Mouse (Mus musculus): ENCODE results near the gene Ccpg1os. TPM values are rescaled to one million over a fixed set of nuclear protein-coding genes. Genes with fewer than 3 reads are reported as not detected.

The Ccpg1os gene
- total and polyA plus RNA-seq, 3 experiments: 5.2 to 12.6 (median 7.3) TPM

- Histone ChIP-seq H3K27ac (ENCODE audit: insufficient read depth, low read depth) (no peak overlapping the region), H3K4me1 (ENCODE audit: control insufficient read depth in 1 of 2, insufficient read depth in 2 of 2) (no peaks in the 10 kb centered on the region), H3K9ac (ENCODE audit: insufficient read depth, low read depth) (no peak overlapping the region), H3K27me3 (replicated peaks) (no peaks in the 10 kb centered on the region), H3K4me3 (replicated peaks in 1 of 3; ENCODE audit: low read depth in 2 of 3, low read length in 2 of 3, poor library complexity in 1 of 3) (no peak overlapping the region), H3K36me3 (replicated peaks in 1 of 2; ENCODE audit: control insufficient read depth in 1 of 2, insufficient read depth in 1 of 2, low read length in 1 of 2) (peaks cover 7 to 25% of the 10 kb centered on the region in 2 experiments), H3K79me2 (replicated peaks; ENCODE audit: control insufficient read depth, extremely low read depth, insufficient read depth, poor library complexity, severe bottlenecking) (no peaks in the 10 kb centered on the region), H3K4me2 (ENCODE audit: insufficient read depth, low read depth, poor library complexity, severe bottlenecking) (no peak overlapping the region), H3K9me3 (replicated peaks; ENCODE audit: low read length) (no peaks in the 10 kb centered on the region)
- TF ChIP-seq SIN3A (IDR thresholded peaks at IDR 0.05; ENCODE audit: low read length) (no peak), ZC3H11A (IDR thresholded peaks at IDR 0.05; ENCODE audit: low read depth, low read length) (no peak), CTCF (conservative IDR thresholded peaks at IDR 0.05 in 1 of 2, IDR thresholded peaks at IDR 0.05 in 1 of 2; ENCODE audit: low read depth in 2 of 2, low read length in 2 of 2) (no peak), MAFK (IDR thresholded peaks at IDR 0.05; ENCODE audit: insufficient replicate concordance, low read length) (no peak), POLR2A (IDR thresholded peaks at IDR 0.05; ENCODE audit: low read depth, low read length) (no peak)
- dilution Hi-C loops (cut with MboI; ENCODE audit: extremely low pct_ligation_motif_present, extremely low pct_unique_long_range_greater_than_20kb, low sequenced_read_pairs) (no loop called here), in situ Hi-C loops (cut with MboI; ENCODE audit: low pct_ligation_motif_present, low pct_unique_long_range_greater_than_20kb, low sequenced_read_pairs) (no loop called here)
- DNase-seq (ENCODE audit: extremely low read depth): no peak
These were observed 18.9 kb upstream of the Ccpg1os start for GRCm38 (mm10) chr9:73004076-73004475.

- Histone ChIP-seq H3K79me2 (replicated peaks; ENCODE audit: control insufficient read depth, extremely low read depth, insufficient read depth, poor library complexity, severe bottlenecking) (no peaks in the 10 kb centered on the region), H3K27me3 (replicated peaks) (no peaks in the 10 kb centered on the region), H3K9me3 (replicated peaks; ENCODE audit: low read length) (no peaks in the 10 kb centered on the region), H3K4me3 (replicated peaks in 1 of 3; ENCODE audit: low read depth in 2 of 3, low read length in 2 of 3, poor library complexity in 1 of 3) (no peak overlapping the region), H3K9ac (ENCODE audit: insufficient read depth, low read depth) (no peak overlapping the region), H3K27ac (ENCODE audit: insufficient read depth, low read depth) (no peak overlapping the region), H3K4me2 (ENCODE audit: insufficient read depth, low read depth, poor library complexity, severe bottlenecking) (no peak overlapping the region), H3K4me1 (ENCODE audit: control insufficient read depth in 1 of 2, insufficient read depth in 2 of 2) (no peaks in the 10 kb centered on the region), H3K36me3 (replicated peaks in 1 of 2; ENCODE audit: control insufficient read depth in 1 of 2, insufficient read depth in 1 of 2, low read length in 1 of 2) (peaks cover 7 to 23% of the 10 kb centered on the region in 2 experiments)
- dilution Hi-C loops (cut with MboI; ENCODE audit: extremely low pct_ligation_motif_present, extremely low pct_unique_long_range_greater_than_20kb, low sequenced_read_pairs) (no loop called here), in situ Hi-C loops (cut with MboI; ENCODE audit: low pct_ligation_motif_present, low pct_unique_long_range_greater_than_20kb, low sequenced_read_pairs) (no loop called here)
- TF ChIP-seq NELFE (IDR thresholded peaks at IDR 0.05; ENCODE audit: low read depth, low read length) (no peak), POLR2A (IDR thresholded peaks at IDR 0.05; ENCODE audit: low read depth, low read length) (no peak), UBTF (IDR thresholded peaks at IDR 0.05; ENCODE audit: low read depth, low read length) (no peak)
- no peak for DNase-seq (ENCODE audit: extremely low read depth)
These were observed 17.0 kb upstream of the Ccpg1os start for GRCm38 (mm10) chr9:73002177-73002576.

- no peak for DNase-seq (ENCODE audit: extremely low read depth)
- no peak for TF ChIP-seq HCFC1 (IDR thresholded peaks at IDR 0.05; ENCODE audit: low read depth, low read length)
- TF ChIP-seq USF1 (IDR thresholded peaks at IDR 0.05; ENCODE audit: low read depth, low read length): no peak
- no peak for TF ChIP-seq EP300 (IDR thresholded peaks at IDR 0.05; ENCODE audit: low read length)
- TF ChIP-seq POLR2AphosphoS2 (IDR thresholded peaks at IDR 0.05; ENCODE audit: low read depth, low read length): no peak
- TF ChIP-seq CHD2 (IDR thresholded peaks at IDR 0.05; ENCODE audit: low read length): no peak
- TF ChIP-seq KAT2A (IDR thresholded peaks at IDR 0.05; ENCODE audit: insufficient replicate concordance, low read length): no peak
- no peak for TF ChIP-seq MAFK (IDR thresholded peaks at IDR 0.05; ENCODE audit: insufficient replicate concordance, low read length)
- no peak for TF ChIP-seq IRF4 (IDR thresholded peaks at IDR 0.05; ENCODE audit: low read depth, low read length)
- no peak for TF ChIP-seq MXI1 (IDR thresholded peaks at IDR 0.05; ENCODE audit: low read depth, low read length)
- no peak for TF ChIP-seq SIN3A (IDR thresholded peaks at IDR 0.05; ENCODE audit: low read length)
- no peak for TF ChIP-seq GABPA (IDR thresholded peaks at IDR 0.05; ENCODE audit: insufficient replicate concordance, low read depth, low read length)
- no peak for TF ChIP-seq BHLHE40 (IDR thresholded peaks at IDR 0.05; ENCODE audit: low read depth, low read length)
- H3K9me3 ChIP-seq (replicated peaks; ENCODE audit: low read length): no peaks in the 10 kb centered on the region
- in situ Hi-C loops (cut with MboI; ENCODE audit: low pct_ligation_motif_present, low pct_unique_long_range_greater_than_20kb, low sequenced_read_pairs): no loop called here
- no peak overlapping the region for H3K27ac ChIP-seq (ENCODE audit: insufficient read depth, low read depth)
- peak overlapping the region in 1 of 3 experiments; percentile 34 for H3K4me3 ChIP-seq (replicated peaks in 1 of 3; ENCODE audit: low read depth in 2 of 3, low read length in 2 of 3, poor library complexity in 1 of 3)
- peaks cover 7 to 18% of the 10 kb centered on the region in 2 experiments for H3K36me3 ChIP-seq (replicated peaks in 1 of 2; ENCODE audit: control insufficient read depth in 1 of 2, insufficient read depth in 1 of 2, low read length in 1 of 2)
- dilution Hi-C loops (cut with MboI; ENCODE audit: extremely low pct_ligation_motif_present, extremely low pct_unique_long_range_greater_than_20kb, low sequenced_read_pairs): no loop called here
- no peaks in the 10 kb centered on the region for H3K27me3 ChIP-seq (replicated peaks)
- no peaks in the 10 kb centered on the region for H3K4me1 ChIP-seq (ENCODE audit: control insufficient read depth in 1 of 2, insufficient read depth in 2 of 2)
- no peaks in the 10 kb centered on the region for H3K79me2 ChIP-seq (replicated peaks; ENCODE audit: control insufficient read depth, extremely low read depth, insufficient read depth, poor library complexity, severe bottlenecking)
- H3K9ac ChIP-seq (ENCODE audit: insufficient read depth, low read depth): no peak overlapping the region
- no peak overlapping the region for H3K4me2 ChIP-seq (ENCODE audit: insufficient read depth, low read depth, poor library complexity, severe bottlenecking)
These were observed 16.3 kb upstream of the Ccpg1os start for GRCm38 (mm10) chr9:73001314-73002011.

All from CH12.LX (cell line).